Mouse (Mus musculus): ENCODE results near the gene Ascl2. TPM values are rescaled to one million over a fixed set of nuclear protein-coding genes. Genes with fewer than 3 reads are reported as not detected.

Ascl2 gene
- polyA plus RNA-seq, 1 experiment from 2014 or later, result 0.42 TPM

Other genes with a start within 250 kb of the Ascl2 start
- not detected in 2 replicates for gene Ins2, start 225.9 kb downstream of the Ascl2 start, polyA plus RNA-seq (2014; fragmentation: Nextera tagmentation; extraction: Ambion mirVana)
- gene Th, start 38.1 kb downstream of the Ascl2 start, polyA plus RNA-seq (2014; fragmentation: Nextera tagmentation; extraction: Ambion mirVana), result 1.5 TPM in 2 replicates
- 18.2 and 19.5 TPM in 2 replicates for gene Tspan32, start 35.8 kb upstream of the Ascl2 start, polyA plus RNA-seq (2014; fragmentation: Nextera tagmentation; extraction: Ambion mirVana)
- 632 and 701 TPM in 2 replicates for gene Cd81, start 83.5 kb upstream of the Ascl2 start, polyA plus RNA-seq (2014; fragmentation: Nextera tagmentation; extraction: Ambion mirVana)
- 36.2 and 48.4 TPM in 2 replicates for gene Tssc4, start 100.0 kb upstream of the Ascl2 start, polyA plus RNA-seq (2014; fragmentation: Nextera tagmentation; extraction: Ambion mirVana)
- gene Trpm5, start 125.4 kb upstream of the Ascl2 start, polyA plus RNA-seq (2014; fragmentation: Nextera tagmentation; extraction: Ambion mirVana), result 1.2 and 2.4 TPM in 2 replicates
- gene Kcnq1, start 137.1 kb upstream of the Ascl2 start, polyA plus RNA-seq (2014; fragmentation: Nextera tagmentation; extraction: Ambion mirVana), result 9.2 and 12.1 TPM in 2 replicates

All from heart, embryonic 11.5 days (tissue).